Mouse (Mus musculus) liver (tissue): ENCODE data around the gene C1qc.

Source experiments
- DNase-seq: peaks from one replicate; pipeline ENCODE4 v3.0.0-alpha.2; 2020; ENCODE audit warnings: mixed read lengths

The C1qc gene

GRCm38 (mm10) chr4:136894821-136895220 lies 2.0 kb upstream of the C1qc start:
- DNase-seq = no peak

GRCm38 (mm10) chr4:136893691-136894543 lies 1.1 kb upstream of the C1qc start:
- DNase-seq = no peak

DNA sequence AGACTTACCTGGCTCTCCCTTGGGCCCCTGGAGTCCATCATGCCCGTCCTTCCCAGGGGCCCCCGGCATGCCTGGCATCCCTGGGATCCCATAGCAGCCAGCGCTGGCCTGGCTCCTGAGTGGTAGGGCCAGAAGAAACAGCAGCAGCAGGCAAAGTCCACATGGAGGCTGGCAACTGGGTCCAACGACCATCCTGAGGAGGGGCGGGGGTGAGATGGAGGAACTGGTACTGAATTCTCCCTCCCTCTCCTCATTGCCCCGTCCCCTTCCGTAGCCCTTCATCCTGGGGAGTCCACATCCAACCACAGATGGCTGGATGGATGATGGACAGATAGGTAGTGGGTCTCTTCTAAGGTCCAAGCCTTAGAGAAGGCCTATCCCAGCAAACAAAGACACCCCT lies 494 bp downstream of the C1qc start:
- no peak for DNase-seq

- no peak for DNase-seq
Observed at GRCm38 (mm10) chr4:136891115-136891514, 1.8 kb downstream of the C1qc start.

DNA sequence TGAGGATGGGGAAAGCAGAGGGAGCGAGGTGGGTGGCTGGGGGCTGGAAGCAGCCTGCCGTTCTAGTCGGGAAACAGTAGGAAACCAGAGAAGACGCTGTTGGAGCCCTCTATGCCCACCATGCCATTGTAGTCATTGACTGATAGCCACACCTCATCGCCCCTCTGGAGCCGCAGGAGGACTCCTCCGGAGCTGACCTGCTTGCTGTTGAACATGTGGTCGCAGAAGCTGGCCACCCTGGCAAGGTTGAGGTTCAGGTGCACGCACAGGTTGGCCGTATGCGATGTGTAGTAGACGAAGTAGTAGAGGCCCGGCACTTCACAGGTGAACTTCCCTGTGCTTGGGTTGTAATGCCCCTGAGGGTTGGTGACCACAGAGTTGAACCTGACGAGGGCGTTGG lies 2.9 kb downstream of the C1qc start:
- DNase-seq = no peak

DNA sequence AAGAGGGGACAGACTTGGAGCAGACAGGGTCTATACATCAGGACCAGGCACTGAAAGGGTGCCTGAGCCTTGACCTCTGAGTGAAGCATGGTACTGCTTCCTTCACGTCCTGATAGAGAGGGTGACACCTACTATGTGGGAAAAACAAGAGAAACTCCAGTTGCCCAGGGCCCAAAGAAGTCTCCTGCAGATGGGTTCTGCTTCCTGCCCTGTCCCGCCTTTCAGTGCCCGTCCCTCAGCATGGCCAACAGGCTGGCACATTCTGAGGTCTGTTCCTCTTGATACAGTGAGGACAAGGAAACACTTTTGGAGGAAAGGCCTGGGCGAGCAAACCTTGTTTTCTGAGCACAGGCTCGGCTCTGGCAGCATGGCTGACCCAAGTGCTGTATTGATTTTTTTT lies 5.2 kb downstream of the C1qc start:
- DNase-seq = no peak

- peak; percentile 22 for DNase-seq
Observed at GRCm38 (mm10) chr4:136886101-136886500, 6.8 kb downstream of the C1qc start, which contains the start of gene C1qb. C1qb (minus strand) TSS chr4:136886187.

GRCm38 (mm10) chr4:136878601-136879000 lies 14.3 kb downstream of the C1qc start:
- no peak for DNase-seq

- no peak for DNase-seq
Observed at GRCm38 (mm10) chr4:136878171-136878570, 14.7 kb downstream of the C1qc start.

DNA sequence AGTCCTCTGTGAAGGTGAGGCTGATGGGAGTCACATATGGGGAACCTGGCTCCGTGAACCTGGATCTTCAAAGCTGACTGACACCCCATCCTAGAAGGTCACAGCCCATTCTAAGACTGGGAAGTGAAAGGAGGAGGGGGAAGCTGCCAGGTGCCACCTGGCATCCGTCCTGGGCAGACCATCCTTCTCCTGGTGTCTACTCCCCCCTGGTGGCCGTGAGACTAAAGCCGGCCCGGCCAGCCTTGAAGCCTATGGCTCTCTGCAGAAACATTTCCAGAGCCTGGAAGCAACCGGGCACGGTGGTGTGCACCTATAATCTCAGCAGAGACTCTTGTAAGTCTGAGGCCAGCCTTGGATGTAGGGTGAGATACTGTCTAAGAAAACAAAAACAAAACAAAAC lies 15.9 kb downstream of the C1qc start:
- peak; percentile 38 for DNase-seq

DNA sequence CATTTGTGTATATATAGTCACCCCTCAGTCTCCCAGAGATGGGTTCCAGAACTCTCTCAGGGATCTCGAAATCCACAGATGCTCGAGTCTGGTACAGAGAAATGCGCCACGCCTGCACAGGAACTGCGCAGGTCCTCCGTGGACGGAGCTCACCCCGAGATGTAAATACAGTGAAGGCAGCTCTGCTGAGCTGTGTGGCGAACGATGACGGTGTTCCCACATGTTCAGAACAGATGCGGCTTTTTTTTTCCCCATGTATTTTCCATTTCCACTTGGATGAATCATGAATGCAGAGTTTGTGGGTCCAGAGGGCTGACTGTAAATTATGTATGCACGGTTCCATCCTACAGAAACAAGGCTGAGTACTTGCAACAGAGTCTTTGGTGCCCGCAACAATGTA lies 17.9 kb downstream of the C1qc start:
- no peak for DNase-seq

DNA sequence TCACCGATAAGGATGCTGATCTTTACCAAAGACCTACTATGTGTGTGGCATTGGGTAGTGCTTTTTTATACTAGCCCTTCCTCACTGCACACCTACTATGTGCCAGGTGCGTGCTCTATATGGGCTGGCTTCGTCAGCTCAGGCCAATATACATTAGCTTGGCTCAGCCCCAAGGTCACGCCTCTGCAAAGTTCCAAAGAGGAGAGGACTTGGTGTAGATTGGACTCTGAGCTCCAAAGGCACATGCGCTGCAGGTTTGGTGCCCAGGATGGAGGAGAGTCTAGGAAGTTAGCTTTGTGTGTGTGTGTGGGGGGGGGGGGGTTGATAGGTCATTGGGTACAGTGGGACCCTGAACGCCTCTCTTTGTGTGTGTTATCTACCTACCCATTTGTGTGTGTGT lies 24.5 kb downstream of the C1qc start:
- DNase-seq = no peak

DNA sequence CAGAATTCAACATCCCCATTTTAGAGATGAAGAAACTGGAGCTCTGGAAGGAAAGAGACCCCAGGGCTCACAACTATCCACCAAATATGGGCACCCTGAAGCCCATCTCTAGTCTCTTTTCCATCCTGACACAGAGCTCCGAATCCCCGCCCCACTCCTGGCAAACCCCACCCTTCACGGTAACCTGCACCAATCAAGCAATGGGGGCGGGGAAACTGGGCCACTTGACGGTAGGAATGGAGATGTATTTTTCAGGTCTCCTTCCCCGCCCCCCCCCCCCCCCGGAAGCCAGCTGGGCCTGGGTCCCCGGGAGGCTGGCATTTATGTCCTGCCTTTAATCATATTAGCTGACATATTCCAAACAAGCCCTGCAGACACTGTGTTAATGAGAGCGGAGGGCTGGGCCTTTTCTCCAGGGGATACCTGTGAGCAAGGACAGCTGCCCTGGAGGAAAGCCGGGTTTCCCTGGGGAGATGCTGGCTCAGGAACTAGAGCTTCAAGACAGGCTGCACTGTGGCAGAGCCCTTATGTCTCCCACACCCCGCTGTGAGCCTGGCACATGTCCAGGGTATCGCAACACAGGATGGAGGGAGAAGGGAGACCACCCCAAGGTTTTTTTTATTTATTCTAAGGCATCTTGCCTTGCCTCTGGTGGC lies 25.0 kb downstream of the C1qc start:
- DNase-seq = no peak

DNA sequence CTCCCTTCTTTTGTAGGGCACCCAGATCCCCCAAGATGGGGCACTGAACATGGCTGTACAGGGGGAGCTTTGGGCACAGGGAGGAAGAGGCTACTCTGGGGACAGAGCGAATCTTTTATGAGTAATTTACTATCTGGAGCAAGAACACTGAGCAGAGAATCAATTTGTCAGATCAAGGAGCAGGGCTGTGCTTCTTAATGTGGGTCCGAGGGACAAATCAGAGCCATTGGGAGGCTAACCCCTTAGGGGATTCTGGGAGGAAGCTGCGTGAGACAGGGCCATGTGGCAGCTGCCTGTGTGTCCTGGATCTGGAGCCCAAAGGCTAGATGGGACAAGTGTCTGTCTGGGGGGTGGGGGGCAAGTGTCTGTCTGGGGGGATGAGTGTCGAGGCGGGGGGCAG lies 27.3 kb downstream of the C1qc start:
- DNase-seq = no peak

GRCm38 (mm10) chr4:136864751-136865470 lies 28.0 kb downstream of the C1qc start:
- no peak for DNase-seq

DNA sequence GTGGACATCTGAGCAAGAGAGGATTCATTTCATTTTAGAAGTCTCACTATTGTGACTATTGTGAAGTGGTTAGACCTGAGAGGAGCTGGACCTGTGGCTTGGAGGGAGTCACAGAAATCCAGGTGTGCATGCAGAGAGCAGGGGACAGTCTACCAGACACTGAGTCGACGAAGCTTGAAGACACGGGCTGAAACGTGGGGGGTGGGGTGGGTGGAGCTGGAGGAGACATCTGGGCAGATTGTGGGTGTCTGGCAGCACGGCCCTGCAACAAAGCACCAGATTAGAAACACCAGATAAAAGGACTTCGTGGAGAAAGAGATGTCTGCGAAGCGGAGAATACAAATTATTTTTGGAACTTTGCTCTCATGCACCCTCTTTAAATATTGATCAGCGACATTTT lies 29.3 kb downstream of the C1qc start:
- no peak for DNase-seq

GRCm38 (mm10) chr4:136862411-136862810 lies 30.5 kb downstream of the C1qc start:
- DNase-seq = no peak

- DNase-seq = no peak
Observed at GRCm38 (mm10) chr4:136861806-136862205, 31.1 kb downstream of the C1qc start.

DNA sequence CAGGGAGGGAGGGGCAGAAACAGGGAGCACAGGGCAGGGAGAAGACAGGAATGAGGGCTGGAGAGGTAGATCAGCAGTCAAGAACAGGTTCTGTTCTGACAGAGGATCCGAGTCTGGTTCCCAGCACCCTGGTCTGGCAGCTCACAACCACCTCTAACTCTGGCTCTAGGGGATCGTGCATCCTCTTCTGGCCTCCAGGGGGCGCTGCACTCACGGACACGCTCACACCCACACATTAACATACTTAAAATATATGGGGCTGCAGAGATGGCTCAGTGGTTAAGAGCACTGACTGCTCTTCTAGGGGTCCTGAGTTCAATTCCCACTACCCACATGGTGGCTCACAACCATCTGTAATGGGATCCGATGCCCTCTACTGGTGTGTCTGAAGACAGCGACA lies 32.8 kb downstream of the C1qc start:
- no peak for DNase-seq

GRCm38 (mm10) chr4:136855081-136855480 lies 37.8 kb downstream of the C1qc start:
- DNase-seq = no peak

GRCm38 (mm10) chr4:136852989-136853388 lies 39.9 kb downstream of the C1qc start:
- DNase-seq = no peak

GRCm38 (mm10) chr4:136852119-136852518 lies 40.7 kb downstream of the C1qc start:
- no peak for DNase-seq

- DNase-seq = no peak
Observed at GRCm38 (mm10) chr4:136848565-136848964, 44.3 kb downstream of the C1qc start.

GRCm38 (mm10) chr4:136847166-136847565 lies 45.7 kb downstream of the C1qc start:
- no peak for DNase-seq
